Mouse (Mus musculus): ENCODE measurements at regions not wholly inside any gene's neighbourhood (a gene's known extent, or its start where the extent isn't known, plus 50 kb on each side); places are given as distances from the start of the nearest gene placed in this dataset.

DNA sequence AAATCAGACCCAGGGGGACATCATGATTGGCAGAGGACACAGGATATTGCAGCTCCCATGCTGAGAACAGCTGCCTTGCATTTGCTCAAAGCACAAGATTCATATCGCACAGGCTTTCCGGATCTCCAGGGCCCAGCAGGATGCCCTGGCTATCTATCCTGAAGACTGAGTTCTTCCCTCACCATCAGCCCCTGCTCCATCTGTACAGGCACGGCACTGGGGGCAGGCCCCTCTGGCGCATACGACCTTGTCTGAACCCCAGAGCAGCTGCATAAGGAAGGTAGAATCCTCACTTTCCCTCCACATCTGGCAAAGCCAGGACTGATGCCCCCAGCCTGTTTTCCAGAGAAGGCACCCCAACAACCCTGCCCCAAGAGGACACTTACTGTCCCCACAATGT, 266.8 kb downstream of the Tns1 start:
- no peak for DNase-seq

DNA sequence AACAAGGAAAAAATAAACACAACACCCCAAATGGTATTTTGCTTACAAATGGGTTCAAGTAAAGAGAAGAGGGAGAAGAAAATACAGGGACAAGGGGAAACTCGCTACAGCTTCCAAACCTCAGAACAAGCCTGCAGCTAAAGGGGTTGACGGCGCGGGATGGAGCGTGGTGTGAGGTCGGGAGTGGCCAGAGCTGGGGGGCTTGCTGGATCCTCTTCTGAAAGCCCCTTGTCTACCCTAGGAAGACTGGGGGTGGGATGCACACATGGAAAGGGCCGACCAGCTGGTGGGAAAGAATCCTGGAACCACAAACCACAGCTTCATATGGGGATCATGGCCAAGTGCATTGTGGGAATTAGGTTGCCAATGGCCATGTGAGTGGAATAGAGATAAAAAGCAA, 267.4 kb downstream of the Tns1 start:
- DNase-seq = no peak

DNA sequence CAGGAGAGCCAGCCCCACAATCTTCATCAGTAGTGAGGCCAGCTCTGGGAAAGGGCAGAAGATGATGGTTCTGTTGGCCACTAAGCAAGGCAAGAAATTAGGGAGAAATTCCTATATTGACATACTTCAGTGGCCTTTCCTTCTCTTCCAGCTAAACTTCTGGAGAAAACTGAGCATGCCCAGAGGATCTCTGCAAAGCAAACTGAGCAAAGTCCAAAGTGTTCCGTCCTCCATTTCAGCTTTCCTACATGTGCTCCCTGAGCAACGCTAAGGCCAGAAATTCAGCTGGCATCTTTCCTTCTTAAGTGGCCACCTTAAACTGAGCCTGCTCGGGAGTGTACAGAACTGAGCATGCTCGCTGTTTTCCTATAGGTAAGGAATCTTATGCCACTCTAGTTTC, 268.9 kb downstream of the Tns1 start:
- DNase-seq = no peak

- no peak for DNase-seq
Observed at GRCm38 (mm10) chr1:73853851-73854250, 270.4 kb downstream of the Tns1 start.

GRCm38 (mm10) chr1:73850173-73851014, 273.9 kb downstream of the Tns1 start:
- DNase-seq = no peak

DNA sequence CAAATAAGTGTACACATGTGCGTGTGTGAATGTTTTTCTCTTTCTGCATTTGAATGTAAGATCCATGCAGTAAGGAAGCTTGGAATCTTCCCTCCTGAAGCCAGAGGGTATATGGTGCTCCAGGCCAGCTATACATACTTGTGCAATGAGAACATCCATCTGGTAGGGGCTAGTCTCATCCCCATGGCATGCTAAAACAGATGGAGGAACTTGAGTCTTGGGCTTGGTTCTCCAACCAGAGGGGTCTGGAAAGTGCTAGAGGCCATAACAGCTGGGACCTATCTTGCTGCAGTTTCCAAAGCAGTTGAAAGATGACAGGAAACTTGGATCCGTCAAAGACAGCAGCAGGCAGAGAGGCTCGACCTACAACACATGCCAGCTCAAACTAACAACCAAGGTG, 275.9 kb downstream of the Tns1 start:
- no peak for DNase-seq

DNA sequence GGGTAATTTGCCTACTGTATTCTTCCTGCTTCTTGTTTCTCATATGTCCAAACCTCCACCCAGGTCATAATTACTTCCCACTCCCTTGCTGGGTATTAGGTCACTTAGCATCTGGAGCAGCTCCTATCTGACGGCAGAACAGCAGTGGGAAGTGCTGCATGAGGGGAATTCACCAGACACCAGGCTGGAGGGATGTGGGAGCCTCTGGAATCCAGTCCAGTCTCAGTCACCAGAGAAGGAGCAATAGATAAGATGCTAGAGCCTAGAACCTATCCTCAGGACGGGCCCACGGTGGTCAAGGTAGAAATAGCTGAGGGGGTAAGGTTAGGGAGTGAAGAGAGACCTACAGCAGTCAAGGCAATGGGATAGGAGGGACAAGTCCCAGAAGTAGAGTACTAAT, 277.1 kb downstream of the Tns1 start:
- no peak for DNase-seq

DNA sequence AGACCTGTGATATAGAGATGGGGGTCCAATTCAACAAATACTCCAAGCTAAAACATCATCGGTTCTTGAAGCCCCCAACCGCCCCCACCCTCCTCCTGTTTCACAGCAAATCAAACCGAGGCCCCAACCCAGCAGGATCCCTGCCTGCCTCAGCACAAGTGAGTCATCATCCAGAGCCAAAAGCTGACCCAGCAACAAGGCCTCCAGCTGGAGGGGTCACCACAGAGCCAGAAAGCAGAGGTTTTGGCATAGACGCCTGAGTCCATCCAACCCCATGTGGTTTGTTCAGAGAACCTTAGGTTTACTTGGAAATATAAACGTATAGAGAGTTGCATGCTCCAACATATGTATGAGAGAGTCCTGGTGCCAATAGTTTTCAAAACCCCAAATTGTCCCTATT, 279.1 kb downstream of the Tns1 start:
- no peak for DNase-seq

DNA sequence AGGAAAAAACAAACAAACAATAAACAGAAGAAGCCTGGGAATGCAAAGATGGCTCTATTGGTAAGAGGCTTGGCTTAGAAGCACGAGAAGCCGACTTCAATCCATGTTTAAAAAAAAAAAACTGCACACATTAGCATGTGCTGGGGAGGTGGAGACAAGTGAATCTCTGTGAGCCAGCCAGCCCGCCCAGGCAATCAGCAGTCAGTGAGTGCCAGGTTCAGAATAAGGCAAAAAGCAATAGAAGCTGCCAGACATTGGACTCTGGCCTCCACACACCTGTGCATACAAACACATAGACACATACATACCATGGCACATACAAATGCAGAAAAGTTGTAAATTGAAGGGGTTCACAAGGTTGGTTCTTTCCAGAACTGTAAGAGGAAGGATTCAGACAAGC, 279.7 kb downstream of the Tns1 start:
- DNase-seq = no peak

- no peak for DNase-seq
Observed at GRCm38 (mm10) chr1:73839351-73839750, 284.9 kb downstream of the Tns1 start.

DNA sequence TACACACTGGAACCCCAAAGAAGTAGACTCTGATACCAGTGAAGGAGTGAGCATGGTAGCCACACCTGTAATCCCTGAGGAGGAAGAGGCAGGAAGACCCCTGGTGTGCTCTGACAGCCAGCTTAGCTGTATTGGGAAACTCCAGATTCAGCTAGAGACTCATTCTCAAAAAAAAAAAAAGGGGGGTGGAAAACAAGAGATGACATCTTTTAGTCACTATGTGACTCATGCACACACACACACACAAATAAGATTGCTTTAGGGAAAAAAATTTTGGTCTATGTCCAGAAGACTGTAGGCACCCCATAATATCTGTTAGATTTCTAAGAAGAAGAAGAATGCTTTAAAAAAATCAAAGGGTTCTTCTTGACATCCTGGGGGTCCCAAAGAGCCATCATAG, 287.6 kb downstream of the Tns1 start:
- DNase-seq = no peak

GRCm38 (mm10) chr1:73834566-73834965, 289.7 kb downstream of the Tns1 start:
- DNase-seq = no peak

- no peak for DNase-seq
Observed at GRCm38 (mm10) chr1:73830486-73831132, 293.6 kb downstream of the Tns1 start.

DNA sequence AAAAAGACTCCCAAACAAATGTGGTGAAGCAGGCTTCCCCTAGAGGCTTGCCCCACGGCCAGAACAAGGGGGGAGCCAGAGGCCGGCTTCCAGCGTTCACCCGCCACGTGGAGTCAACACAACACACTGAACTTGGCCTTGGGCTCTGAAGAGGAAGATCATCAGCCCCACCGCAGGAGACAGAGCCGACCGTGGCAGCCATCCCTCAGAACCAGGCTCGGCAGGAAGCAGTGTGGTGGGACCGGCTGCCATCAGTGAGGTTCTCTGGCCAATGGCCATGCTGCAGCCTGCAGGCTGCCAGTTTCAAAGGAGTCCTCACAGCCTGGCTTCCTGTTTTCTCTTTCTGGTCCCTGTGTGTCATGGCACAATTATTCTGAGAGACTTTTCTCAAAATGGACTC, 295.3 kb downstream of the Tns1 start:
- no peak for DNase-seq

DNA sequence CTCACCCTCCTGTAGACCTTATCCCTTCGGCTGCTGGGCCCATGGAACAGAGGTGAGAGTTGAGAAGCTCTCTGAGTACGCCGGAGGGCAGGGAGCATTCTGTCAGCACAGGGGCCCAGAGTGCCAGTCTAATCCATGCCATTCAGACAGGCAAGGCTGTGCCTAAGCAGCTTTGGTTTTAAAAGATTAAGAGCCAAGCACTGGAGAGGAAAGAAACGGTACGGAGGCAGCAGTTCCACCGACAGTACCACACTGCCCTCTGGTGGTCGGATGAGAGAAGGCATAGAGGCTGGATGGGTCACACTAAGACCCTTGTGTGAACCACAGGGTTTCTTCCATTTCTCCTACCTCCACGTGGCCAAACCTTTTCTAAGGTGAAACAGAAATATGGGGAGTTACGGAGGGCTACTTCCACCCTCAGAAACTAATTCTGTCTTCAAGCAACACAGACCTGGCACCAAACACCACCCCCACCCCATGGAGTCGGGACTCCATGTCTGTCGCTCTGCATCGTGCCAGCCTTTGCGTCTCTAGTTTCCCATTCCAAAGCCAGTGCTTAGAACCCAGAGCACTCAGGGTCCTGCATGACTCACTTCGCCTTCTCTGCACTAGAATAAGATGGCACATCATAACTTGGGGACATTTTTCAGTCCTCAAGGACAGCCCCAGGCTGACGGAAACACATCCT, 297.9 kb downstream of the Tns1 start:
- DNase-seq = peak; percentile 68

- peak; percentile 18 for DNase-seq
Observed at GRCm38 (mm10) chr1:73824406-73825184, 299.7 kb downstream of the Tns1 start.

- peak; percentile 14 for DNase-seq
Observed at GRCm38 (mm10) chr1:73823726-73824125, 300.5 kb downstream of the Tns1 start.

- no peak for DNase-seq
Observed at GRCm38 (mm10) chr1:73822616-73823015, 301.6 kb downstream of the Tns1 start.

- DNase-seq = no peak
Observed at GRCm38 (mm10) chr1:73820701-73821100, 303.5 kb downstream of the Tns1 start.

- DNase-seq = no peak
Observed at GRCm38 (mm10) chr1:73807206-73807605, 317.0 kb downstream of the Tns1 start.

GRCm38 (mm10) chr1:73805156-73805555, 319.1 kb downstream of the Tns1 start:
- DNase-seq = no peak

DNA sequence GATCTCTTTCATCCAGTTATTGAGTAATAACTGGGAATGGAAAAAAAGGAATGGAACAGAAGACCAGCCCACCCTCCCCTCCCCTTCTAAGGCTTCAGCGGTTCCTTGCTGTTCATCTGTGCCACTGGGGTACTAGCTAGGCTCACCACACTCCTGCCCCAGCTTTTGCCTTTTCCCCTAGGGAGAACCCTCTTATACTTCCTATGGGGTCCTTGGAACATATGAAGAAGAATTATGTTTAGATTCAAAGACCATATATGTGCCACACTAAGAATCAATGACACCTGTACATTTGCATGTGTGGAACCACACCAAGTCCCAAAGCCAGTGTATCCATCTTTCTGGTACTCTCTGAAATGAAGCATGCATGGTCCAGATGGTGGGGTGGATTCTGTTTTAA, 324.3 kb downstream of the Tns1 start:
- no peak for DNase-seq

- peak; percentile 5 for DNase-seq
Observed at GRCm38 (mm10) chr1:73799246-73799645, 325.0 kb downstream of the Tns1 start.
